Mouse (Mus musculus) lung, postnatal 0 days (tissue): ENCODE results near the gene Plaur.
A peak's percentile ranks its signal among the peaks of the same experiment; 100 is the strongest.

ENCODE experiments used
- CTCF ChIP-seq: IDR thresholded peaks from 2 replicates; pipeline ENCODE4 v1.5.1; 2016; ENCODE audit warnings: antibody characterized with exemption, mild to moderate bottlenecking
- EP300 ChIP-seq: IDR thresholded peaks from 2 replicates; pipeline ENCODE4 v1.6.1; 2016; ENCODE audit warnings: antibody characterized with exemption, mild to moderate bottlenecking, control low read depth

DNA sequence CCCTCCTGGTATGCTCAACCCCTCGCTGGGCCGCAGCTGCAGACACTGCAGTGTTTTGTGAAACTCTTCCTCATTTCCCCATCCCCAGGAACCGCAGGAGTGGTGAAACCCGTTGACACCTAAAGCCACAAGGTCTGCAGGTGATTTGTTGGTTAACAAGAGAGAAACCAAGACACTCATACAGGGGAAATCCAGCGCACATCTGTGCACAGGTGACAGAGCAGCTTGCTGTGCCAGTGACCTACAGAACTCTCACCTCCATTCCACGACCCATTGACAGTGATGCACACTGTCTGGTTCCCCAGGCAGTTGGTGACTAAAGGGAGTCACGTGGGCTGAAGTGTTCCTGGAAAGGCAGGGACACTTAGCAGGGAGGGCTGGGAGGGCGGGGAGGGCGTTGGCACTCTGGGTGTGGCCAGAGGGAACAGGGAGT is 11.7 kb upstream of the Plaur start:
- TF ChIP-seq EP300 (peak; percentile 42), CTCF (no peak)
